Mouse (Mus musculus) kidney, postnatal 0 days (tissue): ENCODE results near the gene 3110082I17Rik. TPM values are rescaled to one million over a fixed set of nuclear protein-coding genes. Genes with fewer than 3 reads are reported as not detected.
"Not testable (repeated sequence)": the region's sequence is repeated elsewhere in the genome, so short reads cannot be mapped to it uniquely, and the experiment has no call there.

Experiments
- ATAC-seq: fragments of 200-750 bp; cut with Nextera tagmentation; replicated peaks from 2 replicates; pipeline ENCODE4 v1.8.0; 2017; ENCODE audit warnings: low read depth, moderate number of reproducible peaks, moderate TSS enrichment, moderate library complexity; ENCODE audit not compliant: low FRiP score
- DNase-seq: peaks from one replicate; pipeline ENCODE4 v3.0.0-alpha.2; 2016; ENCODE audit warnings: low spot score
- H3K27ac ChIP-seq: fragments of 300-500 bp; sonication (generic); 2 replicates; pipeline ENCODE4 v1.5.1; 2014; ENCODE audit warnings: mild to moderate bottlenecking
- H3K27me3 ChIP-seq: fragments of 300-500 bp; sonication (generic); 2 replicates; pipeline ENCODE4 v1.6.1; 2014; ENCODE audit warnings: low read length, mixed read lengths; ENCODE audit not compliant: insufficient read depth
- H3K36me3 ChIP-seq: fragments of 300-500 bp; sonication (generic); 2 replicates; pipeline ENCODE4 v1.6.1; 2014; ENCODE audit warnings: low read length, mixed read lengths; ENCODE audit not compliant: insufficient read depth
- H3K4me1 ChIP-seq: fragments of 300-500 bp; sonication (generic); replicated peaks from 2 replicates; pipeline ENCODE4 v1.6.1; 2014; ENCODE audit warnings: antibody characterized with exemption, low read length, mixed read lengths; ENCODE audit not compliant: insufficient read depth
- H3K4me2 ChIP-seq: fragments of 300-500 bp; sonication (generic); 2 replicates; pipeline ENCODE4 v1.6.1; 2014; ENCODE audit warnings: mild to moderate bottlenecking, low read length, moderate library complexity, mixed read lengths
- H3K4me3 ChIP-seq: fragments of 300-500 bp; sonication (generic); replicated peaks from 2 replicates; pipeline ENCODE4 v1.5.1; 2014; ENCODE audit warnings: low read depth, low read length
- H3K9ac ChIP-seq: fragments of 300-500 bp; sonication (generic); 2 replicates; pipeline ENCODE4 v1.6.1; 2014; ENCODE audit warnings: low read depth, low read length
- H3K9me3 ChIP-seq: fragments of 300-500 bp; sonication (generic); replicated peaks from 2 replicates; pipeline ENCODE4 v1.6.1; 2016; ENCODE audit warnings: low read length, inconsistent platforms, mixed read lengths
- CTCF ChIP-seq: IDR thresholded peaks from 2 replicates; pipeline ENCODE4 v1.5.1; 2016; ENCODE audit warnings: antibody characterized with exemption, low read depth, mild to moderate bottlenecking, moderate library complexity
- WGBS: fragments of 180-500 bp; shearing (Covaris S2); extraction: QIAGEN DNeasy Blood & Tissue Kit; methylation state at CpG from one replicate; pipeline ENCODE4 v1.1.7; 2014; 5-methylcytosine and 5-hydroxymethylcytosine counted together
- polyA plus RNA-seq: library from polyadenylated mRNA; unstranded; fragments of >200 nt; fragmentation: Nextera tagmentation; extraction: Ambion mirVana; gene quantifications from 2 replicates; pipeline ENCODE4 v1.2.1, GENCODE M21; 2015

The 3110082I17Rik gene
- polyA plus RNA-seq, 1 experiment from 2014 or later: 25.6 TPM

- not testable (repeated sequence) for H3K9ac ChIP-seq, H3K4me3 ChIP-seq, H3K4me2 ChIP-seq, ATAC-seq, H3K4me1 ChIP-seq, H3K9me3 ChIP-seq, H3K27me3 ChIP-seq, H3K27ac ChIP-seq, DNase-seq
- TF ChIP-seq CTCF: peak; percentile 37; the same call in 1 of the 2 replicates
- WGBS: 84% methylated on average over 10 of the region's 10 CpGs
- H3K36me3 ChIP-seq: peaks cover 21% of the 10 kb centered on the region
Measured at GRCm38 (mm10) chr5:139334394-139334793, 125.9 kb downstream of the 3110082I17Rik start.

GRCm38 (mm10) chr5:139333301-139334013 is 126.9 kb downstream of the 3110082I17Rik start:
- Histone ChIP-seq H3K4me2 (no peak overlapping the region), H3K9ac (no peak overlapping the region), H3K27ac (no peak overlapping the region), H3K4me1 (0 out of 2 replicates have a peak, but pooled peaks cover 4% of the 10 kb centered on the region), H3K36me3 (peaks cover 19% of the 10 kb centered on the region; the same call in 1 of the 2 replicates), H3K9me3 (no peaks in the 10 kb centered on the region), H3K4me3 (no peak overlapping the region), H3K27me3 (no peaks in the 10 kb centered on the region)
- 35% methylated on average over 16 of the region's 16 CpGs for WGBS
- TF ChIP-seq CTCF: peak; percentile 45
- peak; percentile 48 for DNase-seq
- no peak for ATAC-seq

GRCm38 (mm10) chr5:139332590-139333272 is 127.6 kb downstream of the 3110082I17Rik start:
- H3K27me3 ChIP-seq: no peaks in the 10 kb centered on the region
- H3K36me3 ChIP-seq: peaks cover 12% of the 10 kb centered on the region; the same call in 1 of the 2 replicates
- no peaks in the 10 kb centered on the region for H3K9me3 ChIP-seq
- H3K4me3 ChIP-seq: no peak overlapping the region
- ATAC-seq (no peak), DNase-seq (no peak)
- H3K4me2 ChIP-seq: no peak overlapping the region
- 71% methylated on average over 8 of the region's 8 CpGs for WGBS
- no peak overlapping the region; the same call in 1 of the 2 replicates for H3K27ac ChIP-seq
- no peak overlapping the region for H3K9ac ChIP-seq
- TF ChIP-seq CTCF: no peak
- 0 out of 2 replicates have a peak, but pooled peaks cover 4% of the 10 kb centered on the region for H3K4me1 ChIP-seq

- H3K36me3 ChIP-seq: peaks cover 4% of the 10 kb centered on the region; the same call in 1 of the 2 replicates
- H3K27me3 ChIP-seq: no peaks in the 10 kb centered on the region
- H3K4me2 ChIP-seq: no peak overlapping the region
- no peak overlapping the region for H3K4me3 ChIP-seq
- no peaks in the 10 kb centered on the region for H3K9me3 ChIP-seq
- TF ChIP-seq CTCF: peak; percentile 99
- WGBS: 16% methylated on average over 8 of the region's 8 CpGs
- ATAC-seq: peak; percentile 23; the same call in 1 of the 2 replicates
- no peak overlapping the region for H3K27ac ChIP-seq
- H3K4me1 ChIP-seq: 0 out of 2 replicates have a peak, but pooled peaks cover 4% of the 10 kb centered on the region
- no peak overlapping the region for H3K9ac ChIP-seq
- DNase-seq: peak; percentile 77
Measured at GRCm38 (mm10) chr5:139331742-139332141, 128.6 kb downstream of the 3110082I17Rik start.

GRCm38 (mm10) chr5:139330766-139331165 is 129.6 kb downstream of the 3110082I17Rik start:
- ATAC-seq: no peak
- Histone ChIP-seq H3K4me3 (no peak overlapping the region), H3K9ac (no peak overlapping the region), H3K9me3 (no peaks in the 10 kb centered on the region), H3K36me3 (0 out of 2 replicates have a peak, but pooled peaks cover 3% of the 10 kb centered on the region), H3K27ac (no peak overlapping the region), H3K4me2 (no peak overlapping the region), H3K4me1 (0 out of 2 replicates have a peak, but pooled peaks cover 4% of the 10 kb centered on the region), H3K27me3 (peaks cover 2% of the 10 kb centered on the region; the same call in 1 of the 2 replicates)
- DNase-seq: no peak
- no peak for TF ChIP-seq CTCF
- 53% methylated on average over 7 of the region's 7 CpGs for WGBS

- H3K27ac ChIP-seq: no peak overlapping the region
- ATAC-seq (no peak), DNase-seq (no peak)
- no peaks in the 10 kb centered on the region for H3K36me3 ChIP-seq
- no peak overlapping the region for H3K9ac ChIP-seq
- H3K4me1 ChIP-seq: peaks cover 12% of the 10 kb centered on the region
- no peak overlapping the region for H3K4me3 ChIP-seq
- H3K27me3 ChIP-seq: peaks cover 16% of the 10 kb centered on the region; the same call in 1 of the 2 replicates
- H3K9me3 ChIP-seq: no peaks in the 10 kb centered on the region
- WGBS: 72% methylated on average over 7 of the region's 7 CpGs
- no peak for TF ChIP-seq CTCF
- H3K4me2 ChIP-seq: no peak overlapping the region
Measured at GRCm38 (mm10) chr5:139327634-139328020, 132.7 kb downstream of the 3110082I17Rik start.
